Mouse (Mus musculus) brain, embryonic 14.5 days (tissue): Measurements from ENCODE around the gene Flrt1. TPM values are rescaled to one million over a fixed set of nuclear protein-coding genes. Genes with fewer than 3 reads are reported as not detected.

Source experiments
- DNase-seq: peaks from one replicate; pipeline ENCODE4 v3.0.0-alpha.2; 2011; ENCODE audit warnings: low read depth
- CTCF ChIP-seq: fragments of 200-500 bp; IDR thresholded peaks from 2 replicates; pipeline ENCODE4 v1.5.1; 2012; ENCODE audit warnings: inconsistent platforms, mild to moderate bottlenecking, moderate library complexity, borderline replicate concordance; ENCODE audit not compliant: insufficient read depth, insufficient read length; ENCODE audit errors: extremely low read depth
- POLR2A ChIP-seq: fragments of 200-500 bp; IDR thresholded peaks from 2 replicates; pipeline ENCODE4 v1.6.1; 2012; ENCODE audit warnings: mild to moderate bottlenecking, inconsistent platforms, borderline replicate concordance; ENCODE audit not compliant: poor library complexity, insufficient read depth, insufficient read length, severe bottlenecking; ENCODE audit errors: extremely low read depth
- polyA plus RNA-seq: library from polyadenylated mRNA; depleted of rRNA; stranded (reverse); fragments of >200 nt; gene quantifications from 2 replicates; pipeline ENCODE4 v1.2.3, GENCODE M21; 2012

Gene Flrt1
- polyA plus RNA-seq, 1 experiment, result 4.3 TPM

- TF ChIP-seq CTCF, result no peak
- no peak for TF ChIP-seq POLR2A
- DNase-seq, result peak; percentile 86
These were observed 36.8 kb upstream of the Flrt1 start for GRCm38 (mm10) chr19:7142207-7142915.

DNA sequence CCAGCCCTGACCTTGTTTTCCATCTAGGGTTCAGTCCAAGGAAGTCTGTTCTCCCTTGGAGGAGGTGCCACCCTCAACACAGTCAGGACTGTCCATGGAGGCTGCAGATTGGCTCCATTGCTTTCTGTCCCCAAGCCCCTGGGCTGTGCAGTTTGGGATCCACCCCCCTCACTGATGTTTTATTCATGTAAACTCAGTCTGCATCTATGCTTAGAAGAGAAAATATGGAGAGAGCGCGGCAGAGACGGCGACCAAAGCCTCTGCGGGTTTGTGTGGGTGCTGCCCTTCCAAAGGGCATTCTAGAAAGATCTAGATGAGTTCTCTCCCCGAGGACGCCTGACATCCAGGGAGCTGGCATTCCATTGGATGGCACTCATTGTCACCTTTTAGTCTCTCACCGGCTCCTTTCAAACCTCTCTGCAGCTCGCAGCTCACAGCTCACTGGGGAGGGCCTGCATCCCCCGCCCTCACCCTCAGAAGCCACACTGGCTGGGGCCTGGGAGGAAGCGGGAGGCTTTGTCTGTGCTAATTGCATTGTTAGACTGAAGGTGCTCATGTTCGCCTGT is 35.4 kb upstream of the Flrt1 start:
- DNase-seq, result peak; percentile 76
- no peak for TF ChIP-seq POLR2A
- TF ChIP-seq CTCF, result no peak

DNA sequence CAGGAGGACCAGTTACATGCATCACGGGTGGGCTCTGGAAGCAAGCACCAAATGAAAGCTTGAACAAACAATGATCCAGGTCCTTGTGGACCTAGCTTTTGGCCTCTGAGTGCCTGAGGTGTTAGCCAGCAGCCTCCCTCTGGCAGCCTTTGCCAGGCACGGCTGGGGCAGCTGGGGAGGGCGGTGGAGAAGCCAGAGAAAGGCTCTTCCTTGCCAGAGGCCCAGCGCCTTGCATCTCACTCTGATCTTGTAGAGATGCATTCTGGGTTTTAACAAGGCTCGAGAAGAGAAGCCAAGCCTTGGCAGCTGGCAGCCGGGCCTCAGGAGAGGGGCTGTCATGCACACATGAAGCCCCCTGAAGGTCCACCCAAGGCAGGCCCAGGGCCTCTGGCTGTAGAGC is 34.8 kb upstream of the Flrt1 start:
- DNase-seq, result peak; percentile 85
- TF ChIP-seq CTCF, result no peak
- TF ChIP-seq POLR2A, result no peak

GRCm38 (mm10) chr19:7139321-7139720 is 33.8 kb upstream of the Flrt1 start:
- TF ChIP-seq CTCF (no peak), POLR2A (no peak)
- no peak for DNase-seq

GRCm38 (mm10) chr19:7138327-7138726 is 32.8 kb upstream of the Flrt1 start:
- DNase-seq, result no peak
- TF ChIP-seq POLR2A (no peak), CTCF (no peak)

DNA sequence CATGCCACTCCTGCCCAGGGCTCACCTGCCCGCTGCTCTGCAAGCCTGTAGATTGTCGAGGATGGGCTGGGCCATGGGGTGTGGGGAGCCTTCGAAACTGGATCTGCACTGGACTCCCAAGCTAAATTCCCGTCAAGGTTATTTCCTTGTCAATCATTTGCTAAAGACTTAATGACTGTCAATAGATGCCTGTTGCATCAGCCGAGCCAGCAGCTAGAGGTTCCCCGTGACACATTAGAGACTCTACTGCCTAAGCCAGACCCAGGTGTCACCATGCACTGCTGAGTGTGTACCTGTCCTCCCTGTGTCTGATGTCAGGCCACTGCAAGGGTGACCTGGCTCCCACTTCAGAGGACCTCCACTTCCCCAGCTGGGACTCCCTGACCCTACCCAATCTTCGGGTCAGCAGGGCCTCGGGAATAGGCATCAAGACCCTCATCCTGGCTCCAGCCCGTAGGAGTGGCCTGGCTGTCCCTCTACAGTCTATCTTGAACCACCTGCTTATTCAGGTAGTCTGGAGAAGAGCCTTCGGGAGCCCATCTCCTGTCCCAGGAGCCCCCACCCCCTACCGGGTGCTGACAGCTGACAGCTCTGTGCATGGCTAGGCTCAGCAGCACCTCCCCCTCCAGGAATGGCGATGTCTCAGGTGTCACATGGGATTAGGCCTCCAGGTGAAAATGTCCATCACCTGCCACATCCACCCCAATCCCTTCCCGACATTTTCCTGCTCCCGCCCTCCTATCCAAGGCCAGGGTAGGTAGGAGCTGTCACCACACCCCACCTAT is 31.4 kb upstream of the Flrt1 start:
- TF ChIP-seq CTCF (no peak), POLR2A (no peak)
- no peak for DNase-seq

GRCm38 (mm10) chr19:7136016-7136415 is 30.5 kb upstream of the Flrt1 start:
- TF ChIP-seq POLR2A (no peak), CTCF (no peak)
- peak; percentile 85 for DNase-seq

- peak; percentile 77 for DNase-seq
- TF ChIP-seq POLR2A (no peak), CTCF (no peak)
These were observed 30.0 kb upstream of the Flrt1 start for GRCm38 (mm10) chr19:7135525-7135924.

GRCm38 (mm10) chr19:7134631-7135091 is 29.1 kb upstream of the Flrt1 start:
- DNase-seq, result peak; percentile 68
- TF ChIP-seq POLR2A (no peak), CTCF (no peak)

GRCm38 (mm10) chr19:7133436-7133835 is 27.9 kb upstream of the Flrt1 start:
- TF ChIP-seq POLR2A, result no peak
- TF ChIP-seq CTCF, result no peak
- peak; percentile 67 for DNase-seq

DNA sequence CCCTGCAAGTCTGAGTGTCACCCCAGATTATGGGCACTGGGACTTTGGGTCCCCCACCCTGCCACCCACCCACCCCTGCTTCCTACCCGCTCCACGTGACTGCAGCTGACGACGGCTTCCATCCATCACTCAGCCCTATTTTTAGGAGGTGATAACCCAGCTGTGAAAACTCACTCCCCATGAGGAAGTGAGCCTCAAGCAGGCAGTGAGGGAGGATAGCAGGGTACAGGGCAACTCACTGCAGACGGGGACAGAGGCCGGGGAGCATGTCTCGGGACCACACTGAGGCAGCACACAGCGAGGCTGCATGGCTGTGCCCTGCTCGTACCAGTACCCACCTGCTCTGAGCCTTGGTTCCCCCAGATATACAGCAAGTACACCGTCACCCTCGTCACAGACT is 24.8 kb upstream of the Flrt1 start:
- DNase-seq, result peak; percentile 1
- TF ChIP-seq POLR2A, result no peak
- no peak for TF ChIP-seq CTCF
